In genomic region chr5:35530442-35530841, GRCm38 (mm10) we compare ENCODE assay signal across 8 mouse cellular contexts. TPM values are rescaled to one million over a fixed set of nuclear protein-coding genes. Genes with fewer than 3 reads are reported as not detected.
DNase-seq lines count a peak whose midpoint lies in the region; ATAC-seq and TF ChIP-seq lines count a peak whose summit lies in the region.

No protein-coding gene starts in this region.

- peaks cover 47% of the 10 kb centered on the region for H3K27me3 ChIP-seq in heart, embryonic 15.5 days
- H3K27me3 ChIP-seq in heart, embryonic 12.5 days (replicated peaks) = peaks cover 32% of the 10 kb centered on the region
- H3K27me3 ChIP-seq in thymus, adult 2 months (ENCODE audit: control insufficient read depth, insufficient read depth, low read length) = no peaks in the 10 kb centered on the region; the same call in 1 of the 2 replicates
- H3K27me3 ChIP-seq in midbrain, postnatal 0 days (ENCODE audit: insufficient read depth, low read length) = peaks cover 12% of the 10 kb centered on the region

- no peak overlapping the region for H3K4me2 ChIP-seq in heart, embryonic 15.5 days
- H3K4me2 ChIP-seq in heart, embryonic 12.5 days = no peak overlapping the region
- H3K4me2 ChIP-seq in midbrain, postnatal 0 days (ENCODE audit: low read depth, low read length, poor library complexity, severe bottlenecking) = no peak overlapping the region

- 0 out of 2 replicates have a peak, but pooled peaks have one; percentile 19 for ATAC-seq in heart, embryonic 15.5 days (replicated peaks; ENCODE audit: insufficient number of reproducible peaks, insufficient read depth, low FRiP score, low read depth)
- no peak; the same call in 1 of the 2 replicates for ATAC-seq in heart, embryonic 12.5 days (ENCODE audit: insufficient number of reproducible peaks, low FRiP score)
- peak; percentile 73 for ATAC-seq in common myeloid progenitor, adult 5-6 weeks (replicated peaks; ENCODE audit: low read depth, poor library complexity, severe bottlenecking)
- ATAC-seq in midbrain, postnatal 0 days (ENCODE audit: low FRiP score) = no peak

- no peak for TF ChIP-seq POLR2A in thymus, adult 2 months (IDR thresholded peaks at IDR 0.05; ENCODE audit: control insufficient read depth, extremely low read depth, insufficient read depth, low read length, poor library complexity)

- peak; percentile 30 for DNase-seq in thymus, adult 2 months
- no peak for DNase-seq in thymus, adult 18-20 months
- peak; percentile 57 for DNase-seq in induced T-regulatory cell, adult 2 months (ENCODE audit: low read depth)
- peak; percentile 56 for DNase-seq in midbrain, postnatal 0 days (ENCODE audit: low spot score)
- DNase-seq in ovary, postnatal 14 days (ENCODE audit: low spot score) = no peak

- no peak overlapping the region for H3K4me3 ChIP-seq in heart, embryonic 15.5 days
- no peak overlapping the region for H3K4me3 ChIP-seq in heart, embryonic 12.5 days
- H3K4me3 ChIP-seq in thymus, adult 2 months (ENCODE audit: control insufficient read depth, insufficient read depth, low read length) = no peak overlapping the region
- H3K4me3 ChIP-seq in midbrain, postnatal 0 days (ENCODE audit: low read depth, low read length) = no peak overlapping the region

- no peaks in the 10 kb centered on the region for H3K9me3 ChIP-seq in heart, embryonic 15.5 days (replicated peaks)
- no peaks in the 10 kb centered on the region for H3K9me3 ChIP-seq in heart, embryonic 12.5 days (replicated peaks)
- H3K9me3 ChIP-seq in midbrain, postnatal 0 days (ENCODE audit: low read length) = no peaks in the 10 kb centered on the region

- no peak overlapping the region for H3K27ac ChIP-seq in heart, embryonic 15.5 days
- H3K27ac ChIP-seq in heart, embryonic 12.5 days (ENCODE audit: poor library complexity, severe bottlenecking) = no peak overlapping the region
- H3K27ac ChIP-seq in thymus, adult 2 months (ENCODE audit: control insufficient read depth, insufficient read depth, low read length) = no peak overlapping the region
- no peak overlapping the region for H3K27ac ChIP-seq in midbrain, postnatal 0 days (ENCODE audit: low read depth, low read length)

- peaks cover 8% of the 10 kb centered on the region for H3K4me1 ChIP-seq in heart, embryonic 15.5 days (replicated peaks)
- peaks cover 11% of the 10 kb centered on the region for H3K4me1 ChIP-seq in heart, embryonic 12.5 days (replicated peaks)
- no peaks in the 10 kb centered on the region for H3K4me1 ChIP-seq in thymus, adult 2 months (replicated peaks; ENCODE audit: control insufficient read depth, insufficient read depth, low read length)
- no peaks in the 10 kb centered on the region for H3K4me1 ChIP-seq in midbrain, postnatal 0 days (ENCODE audit: insufficient read depth, low read length)

- peak; percentile 46; the same call in 1 of the 2 replicates for TF ChIP-seq CTCF in thymus, adult 2 months (IDR thresholded peaks at IDR 0.05; ENCODE audit: borderline replicate concordance, control insufficient read depth, extremely low read depth, insufficient read depth, low read length, poor library complexity)
- peak; percentile 68 for TF ChIP-seq CTCF in midbrain, postnatal 0 days (IDR thresholded peaks at IDR 0.05)

- H3K36me3 ChIP-seq in heart, embryonic 15.5 days = no peaks in the 10 kb centered on the region
- H3K36me3 ChIP-seq in heart, embryonic 12.5 days = no peaks in the 10 kb centered on the region
- H3K36me3 ChIP-seq in thymus, adult 2 months (ENCODE audit: control insufficient read depth, insufficient read depth, low read length) = no peaks in the 10 kb centered on the region
- no peaks in the 10 kb centered on the region for H3K36me3 ChIP-seq in midbrain, postnatal 0 days (ENCODE audit: insufficient read depth, low read length)

- WGBS in heart, embryonic 15.5 days = 18% methylated on average over 4 of the region's 4 CpGs
- WGBS in heart, embryonic 12.5 days = 16% methylated on average over 4 of the region's 4 CpGs
- 18% methylated on average over 4 of the region's 4 CpGs for WGBS in thymus, adult 2 months
- WGBS in midbrain, postnatal 0 days = 13% methylated on average over 4 of the region's 4 CpGs

- no peak overlapping the region for H3K9ac ChIP-seq in heart, embryonic 15.5 days
- H3K9ac ChIP-seq in heart, embryonic 12.5 days = no peak overlapping the region
- no peak overlapping the region for H3K9ac ChIP-seq in midbrain, postnatal 0 days (replicated peaks; ENCODE audit: low read length, poor library complexity, severe bottlenecking)

RNA-seq across cellular contexts. Expression of gene Cpz, which starts 4.9 kb away (rescaled TPM):
- 7.4 and 11.5 TPM in 2 replicates for polyA plus RNA-seq in heart, embryonic 15.5 days (2015; fragmentation: Nextera tagmentation; extraction: Ambion mirVana)
- polyA plus RNA-seq in heart, embryonic 12.5 days (2016; fragmentation: Nextera tagmentation; extraction: Ambion mirVana) = 5.8 and 6.0 TPM in 2 replicates
- 1.0 and 1.6 TPM in 2 replicates for polyA plus RNA-seq in thymus, adult 2 months (2012; rRNA removed)
- not detected in 2 replicates for total RNA-seq in common myeloid progenitor, adult 5-6 weeks (2017)
- total RNA-seq in midbrain, postnatal 0 days (2014; rRNA removed) = 8.9 and 19.2 TPM in 2 replicates
- 1.7 and 2.3 TPM in 2 replicates for polyA plus RNA-seq in midbrain, postnatal 0 days (2015; fragmentation: Nextera tagmentation; extraction: Ambion mirVana)

RNA-seq across cellular contexts. Expression of gene Trmt44, which starts 44.4 kb away (rescaled TPM):
- 4.2 and 5.5 TPM in 2 replicates for polyA plus RNA-seq in heart, embryonic 15.5 days (2015; fragmentation: Nextera tagmentation; extraction: Ambion mirVana)
- 5.1 and 5.7 TPM in 2 replicates for polyA plus RNA-seq in heart, embryonic 12.5 days (2016; fragmentation: Nextera tagmentation; extraction: Ambion mirVana)
- 9.2 and 9.8 TPM in 2 replicates for polyA plus RNA-seq in thymus, adult 2 months (2012; rRNA removed)
- total RNA-seq in common myeloid progenitor, adult 5-6 weeks (2017) = 6.6 and 7.4 TPM in 2 replicates
- 5.8 and 11.3 TPM in 2 replicates for total RNA-seq in midbrain, postnatal 0 days (2014; rRNA removed)
- polyA plus RNA-seq in midbrain, postnatal 0 days (2015; fragmentation: Nextera tagmentation; extraction: Ambion mirVana) = 3.4 and 4.9 TPM in 2 replicates

RNA-seq across cellular contexts. Expression of gene Acox3, which starts 52.4 kb away (rescaled TPM):
- 9.9 and 11.7 TPM in 2 replicates for polyA plus RNA-seq in heart, embryonic 15.5 days (2015; fragmentation: Nextera tagmentation; extraction: Ambion mirVana)
- polyA plus RNA-seq in heart, embryonic 12.5 days (2016; fragmentation: Nextera tagmentation; extraction: Ambion mirVana) = 10.6 and 12.4 TPM in 2 replicates
- 78.2 and 82.6 TPM in 2 replicates for polyA plus RNA-seq in thymus, adult 2 months (2012; rRNA removed)
- 20.4 and 21.1 TPM in 2 replicates for total RNA-seq in common myeloid progenitor, adult 5-6 weeks (2017)
- 27.5 and 29.5 TPM in 2 replicates for total RNA-seq in midbrain, postnatal 0 days (2014; rRNA removed)
- 13.5 and 15.6 TPM in 2 replicates for polyA plus RNA-seq in midbrain, postnatal 0 days (2015; fragmentation: Nextera tagmentation; extraction: Ambion mirVana)

Comparison
In these comparisons a context has a peak if more than half of its experiments do, and no peak if none do; other contexts are left out.
1. ATAC-seq: peak in heart, embryonic 15.5 days (single experiment) and common myeloid progenitor, adult 5-6 weeks (single experiment); none in heart, embryonic 12.5 days (single experiment) and midbrain, postnatal 0 days (single experiment).
2. DNase-seq: peak in thymus, adult 2 months (single experiment), induced T-regulatory cell, adult 2 months (single experiment) and midbrain, postnatal 0 days (single experiment); none in thymus, adult 18-20 months (0 of 2) and ovary, postnatal 14 days (single experiment).